Mouse (Mus musculus): ENCODE measurements around the gene Itgb5.

The Itgb5 gene

GRCm38 (mm10) chr16:33908239-33908638, 78.8 kb downstream of the Itgb5 start:
- no peak for DNase-seq (ENCODE audit: low read depth, low spot score)

GRCm38 (mm10) chr16:33914997-33915396, 85.5 kb downstream of the Itgb5 start:
- DNase-seq (ENCODE audit: low read depth, low spot score): no peak

- DNase-seq (ENCODE audit: low read depth, low spot score): no peak
Observed at GRCm38 (mm10) chr16:33916473-33917251, 87.2 kb downstream of the Itgb5 start.

- no peak for DNase-seq (ENCODE audit: low read depth, low spot score)
Observed at GRCm38 (mm10) chr16:33917390-33917789, 87.9 kb downstream of the Itgb5 start.

GRCm38 (mm10) chr16:33917926-33918325, 88.5 kb downstream of the Itgb5 start:
- no peak for DNase-seq (ENCODE audit: low read depth, low spot score)

- no peak for DNase-seq (ENCODE audit: low read depth, low spot score)
Observed at GRCm38 (mm10) chr16:33921514-33921913, 92.0 kb downstream of the Itgb5 start.

GRCm38 (mm10) chr16:33922111-33923000, 92.9 kb downstream of the Itgb5 start:
- no peak for DNase-seq (ENCODE audit: low read depth, low spot score)

- no peak for DNase-seq (ENCODE audit: low read depth, low spot score)
Observed at GRCm38 (mm10) chr16:33923001-33923316, 93.5 kb downstream of the Itgb5 start.

GRCm38 (mm10) chr16:33923758-33924157, 94.3 kb downstream of the Itgb5 start:
- DNase-seq (ENCODE audit: low read depth, low spot score): no peak

GRCm38 (mm10) chr16:33927263-33927824, 97.9 kb downstream of the Itgb5 start:
- DNase-seq (ENCODE audit: low read depth, low spot score): no peak

- no peak for DNase-seq (ENCODE audit: low read depth, low spot score)
Observed at GRCm38 (mm10) chr16:33928788-33929462, 99.5 kb downstream of the Itgb5 start.

GRCm38 (mm10) chr16:33930785-33931184, 101.3 kb downstream of the Itgb5 start:
- DNase-seq (ENCODE audit: low read depth, low spot score): no peak

- no peak for DNase-seq (ENCODE audit: low read depth, low spot score)
Observed at GRCm38 (mm10) chr16:33931682-33932081, 102.2 kb downstream of the Itgb5 start.

GRCm38 (mm10) chr16:33932126-33932525, 102.7 kb downstream of the Itgb5 start:
- no peak for DNase-seq (ENCODE audit: low read depth, low spot score)

GRCm38 (mm10) chr16:33933411-33933810, 103.9 kb downstream of the Itgb5 start:
- no peak for DNase-seq (ENCODE audit: low read depth, low spot score)

- no peak for DNase-seq (ENCODE audit: low read depth, low spot score)
Observed at GRCm38 (mm10) chr16:33934701-33935406, 105.4 kb downstream of the Itgb5 start.

- no peak for DNase-seq (ENCODE audit: low read depth, low spot score)
Observed at GRCm38 (mm10) chr16:33935407-33935785, 105.9 kb downstream of the Itgb5 start.

GRCm38 (mm10) chr16:33936885-33937284, 107.4 kb downstream of the Itgb5 start:
- no peak for DNase-seq (ENCODE audit: low read depth, low spot score)

- no peak for DNase-seq (ENCODE audit: low read depth, low spot score)
Observed at GRCm38 (mm10) chr16:33937567-33937966, 108.1 kb downstream of the Itgb5 start.

GRCm38 (mm10) chr16:33938311-33939132, 109.1 kb downstream of the Itgb5 start:
- DNase-seq (ENCODE audit: low read depth, low spot score): no peak
